Mouse (Mus musculus): Measurements from ENCODE around the gene Sec14l4. TPM values are rescaled to one million over a fixed set of nuclear protein-coding genes. Genes with fewer than 3 reads are reported as not detected.

The Sec14l4 gene
- total and polyA plus RNA-seq, 2 experiments from 2014 or later: not detected

DNA sequence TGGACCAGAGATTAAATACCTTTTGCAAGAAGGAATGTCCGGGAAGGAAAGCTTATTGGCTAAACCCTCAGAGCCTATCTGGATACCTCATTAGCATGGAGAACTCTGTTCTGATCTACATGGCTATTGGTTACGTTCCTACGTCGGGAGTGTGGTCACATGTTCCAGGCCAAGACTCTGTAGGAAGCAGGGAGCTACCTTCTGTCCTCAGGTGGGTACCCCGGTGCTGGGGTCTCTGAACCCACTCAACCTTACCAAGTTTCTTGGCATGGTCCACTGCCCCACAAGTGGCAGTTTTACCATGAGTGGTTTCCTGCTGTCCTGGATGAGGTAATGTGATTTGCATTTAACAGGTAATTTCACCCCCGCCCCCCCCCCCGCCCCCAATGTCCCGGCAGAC lies 4.2 kb upstream of the Sec14l4 start:
- no peak overlapping the region for H3K27ac ChIP-seq
- no peak overlapping the region for H3K9ac ChIP-seq (replicated peaks; ENCODE audit: low read length)
- no peaks in the 10 kb centered on the region for H3K9me3 ChIP-seq (ENCODE audit: low read length)
- no peak overlapping the region for H3K4me3 ChIP-seq (ENCODE audit: low read length)
- no peaks in the 10 kb centered on the region for H3K4me1 ChIP-seq (ENCODE audit: insufficient read depth, low read length)
- ATAC-seq (no peak), DNase-seq (ENCODE audit: low spot score) (no peak)
- H3K36me3 ChIP-seq (ENCODE audit: insufficient read depth, low read length): no peaks in the 10 kb centered on the region
- no peak for TF ChIP-seq CTCF (IDR thresholded peaks at IDR 0.05; ENCODE audit: low read depth)
- no peak overlapping the region for H3K4me2 ChIP-seq (ENCODE audit: low read depth, low read length)
- no peaks in the 10 kb centered on the region for H3K27me3 ChIP-seq (ENCODE audit: insufficient read depth, low read length)
- WGBS: 81% methylated on average over 8 of the region's 8 CpGs

GRCm38 (mm10) chr11:4027561-4028334 lies 3.5 kb upstream of the Sec14l4 start:
- H3K27me3 ChIP-seq (ENCODE audit: insufficient read depth, low read length): no peaks in the 10 kb centered on the region
- H3K9ac ChIP-seq (replicated peaks; ENCODE audit: low read length): no peak overlapping the region
- no peak overlapping the region for H3K4me3 ChIP-seq (ENCODE audit: low read length)
- no peak for ATAC-seq
- H3K4me1 ChIP-seq (ENCODE audit: insufficient read depth, low read length): no peaks in the 10 kb centered on the region
- no peak overlapping the region for H3K4me2 ChIP-seq (ENCODE audit: low read depth, low read length)
- no peak for TF ChIP-seq CTCF (IDR thresholded peaks at IDR 0.05; ENCODE audit: low read depth)
- DNase-seq (ENCODE audit: low spot score): no peak
- 80% methylated on average over 9 of the region's 9 CpGs for WGBS
- H3K36me3 ChIP-seq (ENCODE audit: insufficient read depth, low read length): no peaks in the 10 kb centered on the region
- H3K27ac ChIP-seq: no peak overlapping the region
- no peaks in the 10 kb centered on the region for H3K9me3 ChIP-seq (ENCODE audit: low read length)

- no peaks in the 10 kb centered on the region for H3K4me1 ChIP-seq (ENCODE audit: insufficient read depth, low read length)
- ATAC-seq (no peak), DNase-seq (ENCODE audit: low spot score) (no peak)
- no peaks in the 10 kb centered on the region for H3K9me3 ChIP-seq (ENCODE audit: low read length)
- no peak overlapping the region for H3K9ac ChIP-seq (replicated peaks; ENCODE audit: low read length)
- H3K4me2 ChIP-seq (ENCODE audit: low read depth, low read length): no peak overlapping the region
- TF ChIP-seq CTCF (IDR thresholded peaks at IDR 0.05; ENCODE audit: low read depth): 0 out of 2 replicates have a peak, but pooled peaks have one; percentile 9
- H3K4me3 ChIP-seq (ENCODE audit: low read length): no peak overlapping the region
- no peaks in the 10 kb centered on the region for H3K27me3 ChIP-seq (ENCODE audit: insufficient read depth, low read length)
- H3K27ac ChIP-seq: no peak overlapping the region
- WGBS: 69% methylated on average over 4 of the region's 4 CpGs
- no peaks in the 10 kb centered on the region for H3K36me3 ChIP-seq (ENCODE audit: insufficient read depth, low read length)
These were observed 1.9 kb upstream of the Sec14l4 start for GRCm38 (mm10) chr11:4029343-4029742.

- ATAC-seq: no peak
- Histone ChIP-seq H3K27me3 (ENCODE audit: insufficient read depth, low read length) (no peaks in the 10 kb centered on the region), H3K4me2 (ENCODE audit: low read depth, low read length) (no peak overlapping the region), H3K36me3 (ENCODE audit: insufficient read depth, low read length) (no peaks in the 10 kb centered on the region), H3K9ac (replicated peaks; ENCODE audit: low read length) (no peak overlapping the region), H3K9me3 (ENCODE audit: low read length) (no peaks in the 10 kb centered on the region), H3K4me3 (ENCODE audit: low read length) (no peak overlapping the region), H3K4me1 (ENCODE audit: insufficient read depth, low read length) (no peaks in the 10 kb centered on the region), H3K27ac (no peak overlapping the region)
- DNase-seq (ENCODE audit: low spot score): no peak
- WGBS: 39% methylated on average over 12 of the region's 12 CpGs
- TF ChIP-seq CTCF (IDR thresholded peaks at IDR 0.05; ENCODE audit: low read depth): no peak
These were observed 699 bp downstream of the Sec14l4 start for GRCm38 (mm10) chr11:4031961-4032360.

GRCm38 (mm10) chr11:4033471-4033870 lies 2.2 kb downstream of the Sec14l4 start:
- Histone ChIP-seq H3K27me3 (ENCODE audit: insufficient read depth, low read length) (no peaks in the 10 kb centered on the region), H3K9me3 (ENCODE audit: low read length) (no peaks in the 10 kb centered on the region), H3K27ac (no peak overlapping the region), H3K4me2 (ENCODE audit: low read depth, low read length) (no peak overlapping the region), H3K4me3 (ENCODE audit: low read length) (no peak overlapping the region), H3K9ac (replicated peaks; ENCODE audit: low read length) (no peak overlapping the region), H3K4me1 (ENCODE audit: insufficient read depth, low read length) (no peaks in the 10 kb centered on the region), H3K36me3 (ENCODE audit: insufficient read depth, low read length) (no peaks in the 10 kb centered on the region)
- DNase-seq (ENCODE audit: low spot score) (no peak), ATAC-seq (no peak)
- TF ChIP-seq CTCF (IDR thresholded peaks at IDR 0.05; ENCODE audit: low read depth): 0 out of 2 replicates have a peak, but pooled peaks have one; percentile 19
- WGBS: 70% methylated on average over 7 of the region's 7 CpGs

DNA sequence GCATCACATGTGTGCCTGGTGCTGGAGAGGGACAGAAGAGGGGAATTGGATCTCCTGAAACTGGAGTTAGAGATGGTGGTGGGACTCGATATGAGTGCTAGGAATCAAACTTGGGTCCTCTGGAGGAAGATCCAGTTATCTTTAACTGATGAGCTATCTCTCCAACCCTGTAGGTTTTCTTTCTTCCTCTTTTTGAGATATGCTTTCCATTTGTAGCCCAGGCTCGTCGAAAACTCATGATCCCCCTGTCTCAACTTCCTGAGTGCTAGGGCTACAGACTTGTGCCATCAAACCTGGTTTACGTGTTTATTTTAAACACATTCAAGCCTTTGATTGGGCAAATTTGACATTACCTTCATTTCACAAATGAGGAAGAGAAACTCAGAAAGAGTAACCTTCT lies 2.9 kb downstream of the Sec14l4 start:
- no peaks in the 10 kb centered on the region for H3K9me3 ChIP-seq (ENCODE audit: low read length)
- no peaks in the 10 kb centered on the region for H3K4me1 ChIP-seq (ENCODE audit: insufficient read depth, low read length)
- WGBS: 89% methylated on average over 4 of the region's 4 CpGs
- TF ChIP-seq CTCF (IDR thresholded peaks at IDR 0.05; ENCODE audit: low read depth): no peak
- no peaks in the 10 kb centered on the region for H3K27me3 ChIP-seq (ENCODE audit: insufficient read depth, low read length)
- H3K4me3 ChIP-seq (ENCODE audit: low read length): no peak overlapping the region
- ATAC-seq (no peak), DNase-seq (ENCODE audit: low spot score) (no peak)
- no peak overlapping the region for H3K4me2 ChIP-seq (ENCODE audit: low read depth, low read length)
- H3K27ac ChIP-seq: no peak overlapping the region
- H3K36me3 ChIP-seq (ENCODE audit: insufficient read depth, low read length): no peaks in the 10 kb centered on the region
- H3K9ac ChIP-seq (replicated peaks; ENCODE audit: low read length): no peak overlapping the region

Measured in hindbrain, postnatal 0 days (tissue).